Mouse (Mus musculus) embryonic facial prominence, embryonic 10.5 days (tissue): ENCODE results near the gene Toporsl. TPM values are rescaled to one million over a fixed set of nuclear protein-coding genes. Genes with fewer than 3 reads are reported as not detected.

Experiments
- DNase-seq: peaks from one replicate; pipeline ENCODE4 v3.0.0-alpha.2; 2017; ENCODE audit warnings: low spot score
- H3K27ac ChIP-seq: fragments of 300-500 bp; sonication (generic); replicated peaks from 2 replicates; pipeline ENCODE4 v1.5.1; 2016; ENCODE audit warnings: mild to moderate bottlenecking
- H3K27me3 ChIP-seq: fragments of 300-500 bp; sonication (generic); replicated peaks from 2 replicates; pipeline ENCODE4 v1.6.1; 2016; ENCODE audit warnings: low read depth, mild to moderate bottlenecking; ENCODE audit not compliant: poor library complexity, severe bottlenecking
- H3K36me3 ChIP-seq: fragments of 300-500 bp; sonication (generic); replicated peaks from 2 replicates; pipeline ENCODE4 v1.6.1; 2016; ENCODE audit warnings: mild to moderate bottlenecking, moderate library complexity
- H3K4me1 ChIP-seq: fragments of 300-500 bp; sonication (generic); 2 replicates; pipeline ENCODE4 v1.6.1; 2016
- H3K4me3 ChIP-seq: fragments of 300-500 bp; sonication (generic); 2 replicates; pipeline ENCODE4 v1.5.1; 2016; ENCODE audit warnings: mild to moderate bottlenecking, moderate library complexity
- H3K9me3 ChIP-seq: fragments of 300-500 bp; sonication (generic); 2 replicates; pipeline ENCODE4 v1.6.1; 2016; ENCODE audit warnings: mild to moderate bottlenecking
- WGBS: fragments of 180-500 bp; shearing (Covaris S2); methylation state at CpG from one replicate; pipeline ENCODE4 v1.1.7; 2016; 5-methylcytosine and 5-hydroxymethylcytosine counted together
- polyA plus RNA-seq: library from polyadenylated mRNA; unstranded; fragments of >200 nt; fragmentation: Nextera tagmentation; extraction: Ambion mirVana; gene quantifications from 2 replicates; pipeline ENCODE4 v1.2.1, GENCODE M21; 2016

The Toporsl gene
- polyA plus RNA-seq, result not detected in 2 replicates

GRCm38 (mm10) chr4:52595927-52596326, at the start of gene Toporsl:
TSS of gene Toporsl (plus strand) at chr4:52596274.
- WGBS, result 72% methylated on average over 2 of the region's 2 CpGs
- Histone ChIP-seq H3K27me3 (no peaks in the 10 kb centered on the region), H3K4me3 (no peak within 1 kb of the TSS), H3K9me3 (no peaks in the 10 kb centered on the region), H3K36me3 (no peaks in the 10 kb centered on the region), H3K27ac (no peak within 1 kb of the TSS), H3K4me1 (no peaks in the 10 kb centered on the region)
- DNase-seq, result no peak

- Histone ChIP-seq H3K27ac (no peak overlapping the region), H3K36me3 (no peaks in the 10 kb centered on the region), H3K4me3 (no peak overlapping the region), H3K4me1 (no peaks in the 10 kb centered on the region), H3K9me3 (no peaks in the 10 kb centered on the region), H3K27me3 (no peaks in the 10 kb centered on the region)
- no peak for DNase-seq
- WGBS, result 58% methylated on average over 1 of the region's 1 CpGs
These were observed 38.4 kb upstream of the Toporsl start for GRCm38 (mm10) chr4:52557672-52558071.

DNA sequence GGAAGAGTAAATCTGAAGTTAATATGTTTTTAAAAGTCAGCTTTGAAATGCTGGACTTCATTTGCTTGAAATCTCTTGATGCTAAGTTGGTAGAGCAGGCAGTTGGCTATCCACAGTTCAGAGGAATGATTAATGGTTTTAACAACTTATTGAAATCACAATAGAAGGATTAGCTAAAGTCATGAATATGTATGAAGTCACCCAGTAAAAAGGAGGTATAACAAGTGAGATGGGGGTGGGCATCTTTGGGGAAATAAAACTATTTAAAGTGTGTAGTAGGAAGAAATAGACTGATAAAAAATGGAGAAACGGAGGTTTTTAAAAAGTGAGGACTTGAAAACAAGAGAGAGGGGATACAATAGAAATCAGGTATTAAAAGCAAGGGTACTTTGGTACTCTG, 38.0 kb upstream of the Toporsl start:
- Histone ChIP-seq H3K4me3 (no peak overlapping the region), H3K27me3 (no peaks in the 10 kb centered on the region), H3K9me3 (no peaks in the 10 kb centered on the region), H3K27ac (no peak overlapping the region), H3K4me1 (no peaks in the 10 kb centered on the region), H3K36me3 (no peaks in the 10 kb centered on the region)
- no peak for DNase-seq
- 43% methylated on average over 1 of the region's 1 CpGs for WGBS

DNA sequence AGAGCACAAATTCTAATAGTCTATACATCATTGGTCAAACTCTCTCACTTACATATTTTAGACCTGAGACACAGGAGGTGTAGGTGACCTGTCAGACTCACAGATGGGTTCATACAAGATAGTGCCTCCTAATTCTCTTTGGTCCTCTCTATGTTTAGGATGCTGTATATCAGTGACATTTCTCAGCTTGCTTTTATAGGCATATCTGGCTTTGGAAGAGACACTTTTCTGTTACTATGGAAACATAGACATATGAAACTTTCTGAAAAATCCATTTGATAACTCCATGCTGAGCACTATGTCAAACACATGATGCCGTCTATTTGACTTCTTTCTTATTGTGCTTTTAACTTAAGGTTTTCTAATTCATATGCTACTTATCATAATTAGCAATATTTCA, 32.2 kb upstream of the Toporsl start:
- WGBS, result 93% methylated on average over 1 of the region's 1 CpGs
- no peak for DNase-seq

DNA sequence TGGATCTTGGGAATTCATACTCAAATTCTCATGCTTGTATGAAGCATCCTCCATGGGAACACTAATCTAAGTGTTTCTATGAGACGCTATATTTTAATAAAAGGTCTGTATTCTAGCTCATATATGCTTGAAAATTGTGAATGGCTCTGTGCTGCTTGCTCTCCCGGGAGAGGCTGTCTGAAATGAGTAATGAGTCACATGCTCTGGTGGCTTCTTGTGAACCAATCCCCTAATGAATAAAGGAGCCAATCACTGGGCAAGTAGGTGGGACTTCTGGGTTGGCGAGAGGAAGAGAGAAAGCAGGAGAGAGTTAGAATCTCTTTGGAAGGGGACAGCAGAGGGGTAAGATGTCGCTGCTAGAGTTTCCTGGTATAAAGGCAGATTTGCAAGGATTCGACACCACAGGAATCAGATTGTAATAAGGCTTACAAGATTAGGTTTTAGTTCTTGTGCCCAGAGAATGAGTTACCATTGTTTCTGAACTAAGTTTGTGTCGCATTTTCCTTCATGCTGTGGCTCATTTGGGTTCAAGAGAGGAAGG, 9.8 kb upstream of the Toporsl start:
- 80% methylated on average over 6 of the region's 6 CpGs for WGBS
- no peak overlapping the region for H3K4me3 ChIP-seq
- H3K9me3 ChIP-seq, result no peaks in the 10 kb centered on the region
- H3K27me3 ChIP-seq, result no peaks in the 10 kb centered on the region
- no peaks in the 10 kb centered on the region for H3K36me3 ChIP-seq
- no peak overlapping the region for H3K27ac ChIP-seq
- DNase-seq, result no peak
- no peaks in the 10 kb centered on the region for H3K4me1 ChIP-seq

More for the DNA sequence above, 32.2 kb upstream of the Toporsl start:
- no peak overlapping the region for H3K27ac ChIP-seq
- no peaks in the 10 kb centered on the region for H3K36me3 ChIP-seq
- H3K4me1 ChIP-seq, result no peaks in the 10 kb centered on the region
- H3K9me3 ChIP-seq, result no peaks in the 10 kb centered on the region
- H3K27me3 ChIP-seq, result no peaks in the 10 kb centered on the region
- no peak overlapping the region for H3K4me3 ChIP-seq

GRCm38 (mm10) chr4:52593821-52594356, 2.2 kb upstream of the Toporsl start:
- H3K4me1 ChIP-seq, result no peaks in the 10 kb centered on the region
- no peak overlapping the region for H3K4me3 ChIP-seq
- DNase-seq, result no peak
- WGBS, result 45% methylated on average over 4 of the region's 4 CpGs
- H3K9me3 ChIP-seq, result no peaks in the 10 kb centered on the region
- no peak overlapping the region for H3K27ac ChIP-seq
- H3K27me3 ChIP-seq, result no peaks in the 10 kb centered on the region
- no peaks in the 10 kb centered on the region for H3K36me3 ChIP-seq

DNA sequence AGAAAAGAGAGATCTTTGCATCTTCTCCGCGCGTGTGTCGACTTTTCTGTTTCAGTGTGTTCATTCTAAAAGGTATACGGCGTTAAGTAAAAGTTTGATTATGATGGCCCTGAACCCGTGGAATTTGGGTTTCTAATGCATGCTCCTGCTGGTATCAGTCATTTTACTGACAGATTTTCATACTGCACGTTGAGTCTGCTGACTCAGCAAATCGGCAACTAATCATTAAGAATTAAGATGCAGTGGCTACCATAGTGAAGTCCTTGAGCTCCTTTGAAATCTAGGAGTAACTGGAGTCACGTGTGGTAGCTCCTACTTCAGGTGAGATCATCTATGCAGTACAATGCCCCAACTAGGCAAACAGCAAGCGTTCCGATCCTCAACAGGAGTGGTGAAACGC, 1.4 kb upstream of the Toporsl start:
- H3K27ac ChIP-seq, result no peak overlapping the region
- no peak for DNase-seq
- no peaks in the 10 kb centered on the region for H3K36me3 ChIP-seq
- whole genome bisulfite sequencing, result 90% methylated on average over 13 of the region's 13 CpGs
- H3K4me1 ChIP-seq, result no peaks in the 10 kb centered on the region
- H3K4me3 ChIP-seq, result no peak overlapping the region
- H3K27me3 ChIP-seq, result no peaks in the 10 kb centered on the region
- no peaks in the 10 kb centered on the region for H3K9me3 ChIP-seq

DNA sequence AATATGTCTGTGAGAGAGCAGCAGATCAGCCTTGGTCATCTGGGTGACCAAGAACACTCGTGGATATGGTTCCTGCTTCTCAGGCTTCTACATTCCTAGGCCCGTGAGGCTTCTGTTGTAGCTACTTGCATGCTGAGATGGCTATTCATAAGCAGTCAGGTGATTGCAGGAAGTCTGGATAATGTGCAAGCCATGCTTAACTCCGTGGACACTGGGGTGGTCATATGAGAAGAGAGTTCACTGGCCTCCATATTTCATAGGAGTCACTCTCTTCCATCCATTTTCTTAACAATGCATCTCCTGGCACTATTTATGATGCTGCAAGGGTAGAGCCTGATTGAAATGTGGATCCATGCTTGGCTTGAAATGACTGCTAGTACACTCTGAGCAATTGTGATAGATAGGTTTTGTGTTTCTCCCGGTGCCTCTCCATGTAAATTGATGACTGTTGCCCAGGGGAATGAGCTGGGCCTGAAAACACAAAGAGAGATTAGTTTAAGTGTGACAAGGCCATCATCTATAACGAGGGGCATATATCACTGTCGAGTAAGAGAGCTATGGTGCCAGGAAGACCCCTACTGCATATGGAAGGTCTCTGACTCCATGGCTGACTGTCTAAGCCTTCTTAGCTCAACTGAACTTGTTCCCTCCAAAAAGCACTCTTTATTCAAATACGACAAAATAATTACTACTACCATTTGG, 2.3 kb downstream of the Toporsl start:
- H3K36me3 ChIP-seq, result no peaks in the 10 kb centered on the region
- H3K9me3 ChIP-seq, result no peaks in the 10 kb centered on the region
- H3K27me3 ChIP-seq, result no peaks in the 10 kb centered on the region
- H3K4me3 ChIP-seq, result no peak overlapping the region
- no peak overlapping the region for H3K27ac ChIP-seq
- DNase-seq, result no peak
- no peaks in the 10 kb centered on the region for H3K4me1 ChIP-seq
- WGBS, result 70% methylated on average over 7 of the region's 7 CpGs

DNA sequence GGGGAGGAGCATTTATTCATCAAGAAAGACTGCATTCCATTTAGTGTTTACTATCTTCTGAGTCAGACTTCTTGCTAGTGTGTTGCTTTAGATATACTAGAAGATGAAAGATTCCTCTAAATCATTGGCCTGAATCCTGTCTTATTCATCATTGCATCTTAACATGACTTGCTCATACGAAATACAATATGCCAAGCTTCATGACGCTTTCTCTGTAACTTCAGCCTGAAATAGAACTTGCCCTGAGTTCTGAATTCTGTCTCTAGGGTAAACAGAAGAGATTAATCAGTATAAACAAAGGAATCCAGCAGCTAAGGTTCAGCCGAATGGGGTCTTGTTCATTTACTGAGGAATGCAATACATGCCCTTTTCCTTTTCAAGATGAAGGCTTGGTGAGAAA, 10.8 kb downstream of the Toporsl start:
- Histone ChIP-seq H3K9me3 (no peaks in the 10 kb centered on the region), H3K36me3 (no peaks in the 10 kb centered on the region), H3K27me3 (no peaks in the 10 kb centered on the region), H3K27ac (no peak overlapping the region), H3K4me3 (no peak overlapping the region), H3K4me1 (no peaks in the 10 kb centered on the region)
- DNase-seq, result no peak
- 59% methylated on average over 3 of the region's 3 CpGs for WGBS

GRCm38 (mm10) chr4:52634986-52635385, 38.9 kb downstream of the Toporsl start:
- 87% methylated on average over 6 of the region's 6 CpGs for WGBS
- no peaks in the 10 kb centered on the region for H3K9me3 ChIP-seq
- no peak overlapping the region for H3K4me3 ChIP-seq
- no peak for DNase-seq
- no peak overlapping the region for H3K27ac ChIP-seq
- H3K27me3 ChIP-seq, result no peaks in the 10 kb centered on the region
- H3K4me1 ChIP-seq, result no peaks in the 10 kb centered on the region
- H3K36me3 ChIP-seq, result no peaks in the 10 kb centered on the region

DNA sequence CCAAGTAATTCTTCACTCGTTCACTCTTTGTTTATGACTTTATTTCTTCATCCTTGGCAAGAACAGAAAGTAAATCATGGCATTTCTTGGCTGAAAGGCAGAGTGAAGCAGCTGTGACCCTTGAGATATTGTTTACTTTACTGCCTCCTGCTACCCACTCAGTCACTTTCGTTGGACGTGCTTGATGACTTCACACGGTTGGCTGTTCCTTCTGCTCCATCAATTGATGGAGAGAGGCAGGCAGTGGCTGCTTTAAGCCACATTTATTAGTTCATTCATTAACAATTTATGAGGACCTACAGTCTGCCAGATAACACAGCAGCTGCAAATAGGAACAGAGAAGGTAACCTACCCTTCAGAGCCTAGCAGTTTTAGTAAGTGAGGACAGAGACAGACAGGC, 51.7 kb downstream of the Toporsl start:
- WGBS, result 76% methylated on average over 4 of the region's 4 CpGs
- Histone ChIP-seq H3K27ac (no peak overlapping the region), H3K9me3 (no peaks in the 10 kb centered on the region), H3K4me3 (no peak overlapping the region), H3K4me1 (peaks cover 7% of the 10 kb centered on the region; the same call in 1 of the 2 replicates), H3K27me3 (no peaks in the 10 kb centered on the region), H3K36me3 (no peaks in the 10 kb centered on the region)
- DNase-seq, result no peak

GRCm38 (mm10) chr4:52659701-52660100, 63.6 kb downstream of the Toporsl start:
- Histone ChIP-seq H3K4me3 (no peak overlapping the region), H3K36me3 (no peaks in the 10 kb centered on the region), H3K4me1 (no peaks in the 10 kb centered on the region), H3K27ac (no peak overlapping the region), H3K9me3 (no peaks in the 10 kb centered on the region), H3K27me3 (no peaks in the 10 kb centered on the region)
- DNase-seq, result no peak

- 25% methylated on average over 3 of the region's 3 CpGs for WGBS
- H3K36me3 ChIP-seq, result no peaks in the 10 kb centered on the region
- H3K27me3 ChIP-seq, result no peaks in the 10 kb centered on the region
- no peak overlapping the region for H3K27ac ChIP-seq
- no peak for DNase-seq
- no peak overlapping the region for H3K4me3 ChIP-seq
- H3K4me1 ChIP-seq, result no peaks in the 10 kb centered on the region
- H3K9me3 ChIP-seq, result no peaks in the 10 kb centered on the region
These were observed 64.6 kb downstream of the Toporsl start for GRCm38 (mm10) chr4:52660701-52661117.
